Mouse (Mus musculus): ENCODE measurements around the gene Pcgf2.

GRCm38 (mm10) chr11:97662893-97663527 is 37.3 kb downstream of the Pcgf2 start, which contains the start of gene Mllt6:
- TF ChIP-seq CTCF (IDR thresholded peaks at IDR 0.05) (no peak), EP300 (IDR thresholded peaks at IDR 0.05) (no peak)
